Mouse (Mus musculus): Measurements from ENCODE around the gene Gm4969. TPM values are rescaled to one million over a fixed set of nuclear protein-coding genes. Genes with fewer than 3 reads are reported as not detected.
"Not testable (repeated sequence)": the region's sequence is repeated elsewhere in the genome, so short reads cannot be mapped to it uniquely, and the experiment has no call there.

Gene Gm4969
- polyA plus RNA-seq, 1 experiment from 2014 or later: 1.9 TPM

DNA sequence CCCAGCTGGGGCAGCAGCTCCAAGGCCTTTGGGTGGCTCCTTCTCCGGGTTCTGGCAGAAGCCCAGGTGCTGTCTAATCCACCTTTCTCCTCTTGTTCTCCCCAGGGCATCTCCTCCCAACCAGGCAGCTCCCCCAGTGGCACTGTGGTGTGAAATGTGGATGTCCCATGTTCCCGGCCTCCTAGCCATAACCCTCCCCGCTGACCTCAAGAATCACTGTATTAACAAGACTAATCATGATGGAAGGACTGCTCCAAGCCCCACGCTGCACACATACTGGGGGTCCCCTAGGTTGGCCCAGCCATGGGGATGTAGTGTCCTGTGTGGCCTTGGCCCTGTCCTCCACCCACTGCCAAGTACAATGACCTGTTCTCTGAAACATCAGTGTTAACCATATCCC is 36.0 kb downstream of the Gm4969 start:
- 80% methylated on average over 4 of the region's 4 CpGs for WGBS
- H3K4me3 ChIP-seq (replicated peaks): no peak overlapping the region
- peak overlapping the region; percentile 52; the same call in 1 of the 2 replicates for H3K27ac ChIP-seq (replicated peaks)
- no peaks in the 10 kb centered on the region for H3K27me3 ChIP-seq
- no peaks in the 10 kb centered on the region for H3K9me3 ChIP-seq (replicated peaks)
- ATAC-seq (ENCODE audit: insufficient number of reproducible peaks, low FRiP score, low TSS enrichment, low read depth): no peak
- no peak overlapping the region for H3K9ac ChIP-seq
- H3K4me1 ChIP-seq: peaks cover 75% of the 10 kb centered on the region
- peaks cover 49% of the 10 kb centered on the region for H3K36me3 ChIP-seq
- H3K4me2 ChIP-seq (replicated peaks): no peak overlapping the region

DNA sequence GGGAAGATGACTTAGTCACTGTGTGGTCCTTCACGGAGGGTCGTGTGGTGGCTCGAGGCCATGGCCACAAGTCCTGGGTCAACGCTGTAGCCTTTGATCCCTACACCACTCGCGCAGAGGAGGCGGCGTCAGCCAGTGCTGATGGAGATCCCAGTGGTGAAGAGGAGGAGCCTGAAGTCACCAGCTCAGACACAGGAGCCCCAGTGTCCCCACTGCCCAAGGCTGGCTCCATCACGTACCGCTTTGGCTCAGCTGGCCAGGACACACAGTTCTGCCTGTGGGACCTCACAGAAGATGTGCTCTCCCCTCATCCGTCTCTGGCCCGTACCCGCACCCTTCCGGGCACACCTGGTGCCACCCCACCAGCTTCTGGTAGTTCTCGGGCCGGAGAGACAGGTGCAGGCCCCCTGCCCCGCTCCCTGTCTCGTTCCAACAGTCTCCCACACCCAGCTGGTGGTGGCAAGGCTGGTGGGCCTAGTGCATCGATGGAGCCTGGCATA is 37.7 kb downstream of the Gm4969 start:
- 84% methylated on average over 19 of the region's 19 CpGs for WGBS
- Histone ChIP-seq H3K9ac (no peak overlapping the region), H3K27ac (replicated peaks) (no peak overlapping the region), H3K27me3 (no peaks in the 10 kb centered on the region), H3K4me3 (replicated peaks) (no peak overlapping the region), H3K4me2 (replicated peaks) (no peak overlapping the region), H3K36me3 (peaks cover 49% of the 10 kb centered on the region), H3K9me3 (replicated peaks) (no peaks in the 10 kb centered on the region), H3K4me1 (peaks cover 69% of the 10 kb centered on the region)
- ATAC-seq (ENCODE audit: insufficient number of reproducible peaks, low FRiP score, low TSS enrichment, low read depth): no peak

DNA sequence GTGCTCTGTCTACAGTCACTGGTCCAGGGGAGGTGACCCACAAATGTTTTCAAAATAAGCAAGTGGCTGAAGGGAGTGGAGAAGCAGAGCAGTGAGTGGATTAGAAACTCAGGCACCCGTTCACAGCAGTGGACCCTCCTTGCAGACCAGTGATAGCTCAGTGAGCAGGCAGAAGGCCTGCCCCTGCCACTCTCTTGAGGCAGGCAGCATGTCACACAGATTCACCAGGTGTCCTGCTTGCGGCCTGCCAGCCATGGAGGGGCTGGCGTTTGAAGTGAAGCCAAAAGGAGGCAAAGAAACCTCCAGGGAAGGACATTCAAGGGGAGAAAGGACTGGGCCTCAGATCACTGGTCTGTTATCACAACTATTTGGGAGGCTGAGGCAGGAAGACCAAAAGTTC is 39.4 kb downstream of the Gm4969 start:
- no peak for ATAC-seq (ENCODE audit: insufficient number of reproducible peaks, low FRiP score, low TSS enrichment, low read depth)
- Histone ChIP-seq H3K4me1 (peaks cover 55% of the 10 kb centered on the region), H3K9me3 (replicated peaks) (no peaks in the 10 kb centered on the region), H3K9ac (no peak overlapping the region), H3K27me3 (no peaks in the 10 kb centered on the region), H3K36me3 (peaks cover 49% of the 10 kb centered on the region), H3K4me2 (replicated peaks) (no peak overlapping the region), H3K27ac (replicated peaks) (no peak overlapping the region), H3K4me3 (replicated peaks) (no peak overlapping the region)
- WGBS: 86% methylated on average over 3 of the region's 3 CpGs

DNA sequence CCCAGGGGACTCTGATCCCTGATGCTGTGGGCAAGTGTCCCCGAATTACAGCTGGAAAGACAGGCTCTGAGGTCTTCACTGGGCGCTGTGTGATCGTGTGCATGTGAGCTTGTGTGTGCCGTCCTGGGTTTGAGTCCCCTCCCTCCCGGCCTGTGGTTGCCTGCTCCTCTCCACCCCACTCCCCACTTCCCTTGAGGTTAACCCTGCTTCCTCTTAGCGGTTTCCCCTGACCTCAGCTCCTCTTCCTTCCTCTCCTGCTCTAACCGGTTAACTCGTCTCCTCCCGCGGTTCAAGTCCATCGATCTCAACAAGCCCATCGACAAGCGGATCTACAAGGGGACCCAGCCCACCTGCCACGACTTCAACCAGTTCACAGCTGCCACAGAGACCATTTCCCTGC is 40.4 kb downstream of the Gm4969 start:
- peak overlapping the region; percentile 96 for H3K4me3 ChIP-seq (replicated peaks)
- no peaks in the 10 kb centered on the region for H3K9me3 ChIP-seq (replicated peaks)
- H3K36me3 ChIP-seq: peaks cover 49% of the 10 kb centered on the region
- no peak for ATAC-seq (ENCODE audit: insufficient number of reproducible peaks, low FRiP score, low TSS enrichment, low read depth)
- no peaks in the 10 kb centered on the region for H3K27me3 ChIP-seq
- peak overlapping the region; percentile 100; the same call in 1 of the 2 replicates for H3K9ac ChIP-seq
- peaks cover 46% of the 10 kb centered on the region for H3K4me1 ChIP-seq
- H3K27ac ChIP-seq (replicated peaks): no peak overlapping the region
- peak overlapping the region; percentile 80 for H3K4me2 ChIP-seq (replicated peaks)
- WGBS: 52% methylated on average over 14 of the region's 14 CpGs

DNA sequence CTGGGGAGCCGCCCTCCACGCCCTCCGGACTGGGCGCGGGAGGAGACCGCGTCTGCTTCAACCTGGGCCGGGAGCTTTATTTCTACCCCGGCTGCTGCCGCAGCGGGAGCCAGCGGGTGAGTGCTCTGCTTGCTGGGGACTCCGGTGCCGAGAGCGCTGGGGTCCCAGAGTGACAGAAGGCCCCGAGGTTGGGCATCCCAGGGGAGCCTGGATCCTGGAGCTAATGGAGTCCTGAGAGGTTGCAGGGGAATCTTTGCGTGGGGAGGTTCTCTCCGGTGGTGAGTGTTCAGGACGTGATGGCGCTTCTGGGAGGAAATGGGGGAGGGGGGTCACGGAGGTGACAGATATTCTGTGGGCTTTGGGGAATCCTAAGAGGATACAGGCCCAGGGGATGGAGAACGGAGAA is 41.6 kb downstream of the Gm4969 start:
- ATAC-seq (ENCODE audit: insufficient number of reproducible peaks, low FRiP score, low TSS enrichment, low read depth): no peak
- H3K4me3 ChIP-seq (replicated peaks): peak overlapping the region; percentile 96
- peaks cover 38% of the 10 kb centered on the region for H3K36me3 ChIP-seq
- peak overlapping the region; percentile 83 for H3K27ac ChIP-seq (replicated peaks)
- WGBS: 0% methylated on average over 22 of the region's 22 CpGs
- H3K27me3 ChIP-seq: no peaks in the 10 kb centered on the region
- H3K4me1 ChIP-seq: peaks cover 34% of the 10 kb centered on the region
- H3K9me3 ChIP-seq (replicated peaks): no peaks in the 10 kb centered on the region
- H3K4me2 ChIP-seq (replicated peaks): peak overlapping the region; percentile 80
- H3K9ac ChIP-seq: peak overlapping the region; percentile 100

DNA sequence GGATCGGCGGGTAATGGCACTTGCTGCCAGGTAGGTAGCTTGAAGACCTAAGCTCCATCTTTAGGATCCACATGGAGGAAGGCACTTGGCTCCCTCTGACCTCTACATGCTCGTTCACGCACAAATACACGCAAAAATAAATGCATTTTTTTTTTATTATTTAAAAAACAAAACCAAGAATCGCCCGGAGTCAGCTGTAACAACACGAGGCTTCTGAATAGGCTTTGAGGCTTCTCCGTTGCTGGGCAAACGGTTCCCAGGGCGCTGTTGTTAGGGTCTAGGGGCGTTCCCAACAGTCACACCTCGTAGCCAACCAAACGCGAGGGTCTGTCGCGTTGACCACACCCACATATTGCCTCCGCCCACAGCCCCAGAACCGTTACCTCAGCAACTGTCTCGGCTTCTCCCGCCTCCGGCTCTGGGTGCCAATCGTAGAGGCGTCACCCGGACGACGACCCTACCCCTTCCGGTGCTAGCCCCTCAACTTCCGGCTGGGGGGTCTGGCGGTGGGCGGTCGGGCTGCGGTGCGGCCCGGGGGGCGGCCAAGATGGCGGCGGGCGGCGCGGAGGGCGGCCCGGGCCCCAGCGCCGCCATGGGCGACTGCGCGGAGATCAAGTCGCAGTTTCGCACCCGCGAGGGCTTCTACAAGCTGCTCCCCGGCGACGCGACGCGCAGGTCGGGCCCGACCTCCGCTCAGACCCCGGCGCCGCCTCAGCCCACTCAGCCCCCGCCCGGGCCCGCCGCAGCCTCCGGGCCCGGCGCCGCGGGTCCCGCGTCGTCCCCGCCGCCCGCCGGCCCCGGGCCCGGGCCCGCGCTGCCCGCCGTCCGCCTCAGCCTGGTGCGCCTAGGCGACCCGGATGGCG is 42.2 kb downstream of the Gm4969 start, which contains the start of gene Dmwd:
Gene Dmwd, plus strand, starts transcription at position 505 of the 863 bp plus-strand sequence.
- peak; percentile 99 for ATAC-seq (ENCODE audit: insufficient number of reproducible peaks, low FRiP score, low TSS enrichment, low read depth)

DNA sequence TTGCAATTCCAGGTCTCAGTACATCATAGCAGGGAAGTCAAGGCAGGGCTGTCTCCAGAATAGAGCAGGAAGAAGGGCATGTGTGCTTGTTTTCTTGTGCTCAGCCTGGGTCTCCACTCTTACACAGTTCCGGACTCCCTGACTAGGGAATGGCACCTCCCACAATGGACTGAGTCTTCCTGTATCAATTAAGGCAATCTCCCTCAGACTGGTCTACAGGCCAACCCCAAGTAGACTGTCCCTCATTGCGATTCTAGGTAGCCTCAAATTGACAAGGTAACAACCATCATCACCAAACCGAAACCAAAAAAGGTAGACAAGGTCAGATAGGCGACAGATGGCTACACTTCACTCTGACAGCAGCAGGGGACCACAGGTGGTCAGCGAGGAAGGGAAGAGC is 42.9 kb downstream of the Gm4969 start:
- no peak for ATAC-seq (ENCODE audit: insufficient number of reproducible peaks, low FRiP score, low TSS enrichment, low read depth)
- Histone ChIP-seq H3K9ac (no peak overlapping the region), H3K4me1 (peaks cover 23% of the 10 kb centered on the region), H3K4me3 (replicated peaks) (peak overlapping the region; percentile 96), H3K27me3 (no peaks in the 10 kb centered on the region), H3K9me3 (replicated peaks) (no peaks in the 10 kb centered on the region), H3K4me2 (replicated peaks) (peak overlapping the region; percentile 80), H3K27ac (replicated peaks) (no peak overlapping the region; the same call in 1 of the 2 replicates), H3K36me3 (peaks cover 24% of the 10 kb centered on the region)
- WGBS: 62% methylated on average over 5 of the region's 5 CpGs

More for the DNA sequence above, 42.2 kb downstream of the Gm4969 start, which contains the start of gene Dmwd:
- peaks cover 31% of the 10 kb centered on the region for H3K36me3 ChIP-seq
- peak within 1 kb of the TSS; percentile 80 for H3K4me2 ChIP-seq (replicated peaks)
- peak within 1 kb of the TSS; percentile 100 for H3K9ac ChIP-seq
- H3K9me3 ChIP-seq (replicated peaks): no peaks in the 10 kb centered on the region
- H3K27me3 ChIP-seq: no peaks in the 10 kb centered on the region
- WGBS: under 1% methylated on average over 91 of the region's 91 CpGs
- peaks cover 28% of the 10 kb centered on the region for H3K4me1 ChIP-seq
- H3K4me3 ChIP-seq (replicated peaks): peak within 1 kb of the TSS; percentile 96
- H3K27ac ChIP-seq (replicated peaks): peak within 1 kb of the TSS; percentile 83

DNA sequence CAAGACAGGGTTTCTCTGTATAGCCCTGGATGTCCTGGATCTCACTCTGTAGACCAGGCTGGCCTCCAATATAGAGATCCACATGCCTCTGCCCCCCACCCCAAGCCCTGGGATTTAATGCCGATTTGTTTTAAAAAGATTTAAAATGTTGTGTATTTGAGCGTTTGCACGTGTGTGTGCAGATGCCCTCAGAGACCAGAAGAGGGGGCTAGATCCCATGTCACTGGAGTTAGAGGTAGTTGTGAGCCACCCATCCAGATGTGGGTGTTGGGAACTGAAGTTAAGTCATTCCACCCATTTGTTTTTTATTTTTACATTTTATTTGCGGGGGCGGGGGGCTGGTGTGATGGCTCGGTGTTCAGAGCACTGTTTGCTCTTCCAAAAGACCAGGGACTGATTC is 43.7 kb downstream of the Gm4969 start:
- no peaks in the 10 kb centered on the region for H3K9me3 ChIP-seq (replicated peaks)
- no peaks in the 10 kb centered on the region for H3K27me3 ChIP-seq
- peaks cover 23% of the 10 kb centered on the region for H3K4me1 ChIP-seq
- H3K27ac ChIP-seq (replicated peaks): no peak overlapping the region
- no peak for ATAC-seq (ENCODE audit: insufficient number of reproducible peaks, low FRiP score, low TSS enrichment, low read depth)
- WGBS: 90% methylated on average over 6 of the region's 6 CpGs
- H3K9ac ChIP-seq: no peak overlapping the region
- H3K36me3 ChIP-seq: peaks cover 17% of the 10 kb centered on the region
- no peak overlapping the region for H3K4me3 ChIP-seq (replicated peaks)
- no peak overlapping the region for H3K4me2 ChIP-seq (replicated peaks)

DNA sequence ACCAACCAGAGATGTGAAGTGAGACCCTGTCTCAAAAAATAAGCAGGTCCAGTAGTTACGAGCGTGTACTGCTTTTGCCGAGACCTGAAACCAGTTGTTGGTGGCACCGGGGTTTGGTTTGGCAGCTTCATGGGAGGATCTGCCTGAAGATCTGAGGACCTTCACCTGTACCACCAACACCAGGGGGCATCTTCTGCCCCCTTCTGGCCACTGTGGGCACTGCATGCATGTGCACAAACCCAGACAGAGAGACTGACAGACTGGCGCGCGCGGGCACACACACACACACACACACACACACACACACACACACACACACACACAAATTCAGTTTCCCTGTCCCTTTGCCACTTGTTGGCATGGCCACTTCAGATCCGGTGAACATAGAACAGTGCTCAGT is 44.7 kb downstream of the Gm4969 start:
- Histone ChIP-seq H3K27me3 (no peaks in the 10 kb centered on the region), H3K36me3 (peaks cover 8% of the 10 kb centered on the region), H3K4me1 (peaks cover 23% of the 10 kb centered on the region), H3K4me2 (replicated peaks) (no peak overlapping the region), H3K9ac (no peak overlapping the region), H3K9me3 (replicated peaks) (no peaks in the 10 kb centered on the region), H3K4me3 (replicated peaks) (no peak overlapping the region), H3K27ac (replicated peaks) (no peak overlapping the region)
- WGBS: 81% methylated on average over 9 of the region's 9 CpGs
- ATAC-seq (ENCODE audit: insufficient number of reproducible peaks, low FRiP score, low TSS enrichment, low read depth): no peak

DNA sequence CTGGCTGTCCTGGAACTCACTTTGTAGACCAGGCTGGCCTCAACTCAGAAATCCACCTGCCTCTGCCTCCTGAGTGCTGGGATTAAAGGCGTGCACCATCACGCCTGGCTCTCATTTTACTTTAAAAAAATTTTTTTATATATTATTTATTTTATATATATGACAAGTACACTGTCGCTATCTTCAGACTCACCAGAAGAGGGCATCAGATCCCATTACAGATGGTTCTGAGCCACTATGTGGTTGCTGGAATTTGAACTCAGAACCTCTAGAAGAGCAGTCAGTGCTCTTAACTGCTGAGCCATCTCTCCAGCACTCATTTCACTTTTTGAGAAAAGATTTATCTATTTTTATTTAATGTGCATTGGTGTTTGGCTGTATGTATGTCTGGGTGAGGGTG is 47.1 kb downstream of the Gm4969 start:
- H3K4me3 ChIP-seq (replicated peaks); H3K36me3 ChIP-seq; H3K9me3 ChIP-seq (replicated peaks); H3K4me1 ChIP-seq; H3K9ac ChIP-seq; H3K27ac ChIP-seq (replicated peaks); ATAC-seq (ENCODE audit: insufficient number of reproducible peaks, low FRiP score, low TSS enrichment, low read depth); H3K4me2 ChIP-seq (replicated peaks): not testable (repeated sequence)
- peaks cover 13% of the 10 kb centered on the region for H3K27me3 ChIP-seq
- WGBS: 57% methylated on average over 3 of the region's 3 CpGs

DNA sequence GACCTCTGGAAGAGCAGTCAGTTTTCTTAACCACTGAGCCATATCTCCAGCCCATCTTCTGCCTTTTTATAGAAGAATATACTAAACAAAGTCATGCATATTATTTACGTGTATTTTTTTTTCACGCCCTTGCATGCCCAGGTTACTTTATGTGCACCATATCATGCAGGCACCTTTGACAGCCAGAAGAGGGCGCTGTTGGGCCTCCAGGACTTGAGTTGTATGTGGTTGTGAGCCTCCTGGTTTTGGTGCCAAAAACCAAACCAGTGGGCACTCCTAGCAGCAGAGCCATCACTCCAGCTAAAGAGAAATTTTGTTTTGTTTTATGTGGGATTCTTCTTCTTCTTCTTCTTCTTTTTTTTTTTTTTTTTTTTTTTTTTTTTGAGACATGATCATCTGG is 48.7 kb downstream of the Gm4969 start:
- H3K4me2 ChIP-seq (replicated peaks): no peak overlapping the region
- H3K36me3 ChIP-seq: no peaks in the 10 kb centered on the region
- H3K9me3 ChIP-seq (replicated peaks): no peaks in the 10 kb centered on the region
- peaks cover 28% of the 10 kb centered on the region for H3K27me3 ChIP-seq
- no peak overlapping the region for H3K27ac ChIP-seq (replicated peaks)
- no peak overlapping the region for H3K9ac ChIP-seq
- WGBS: 50% methylated on average over 3 of the region's 3 CpGs
- no peaks in the 10 kb centered on the region for H3K4me1 ChIP-seq
- no peak overlapping the region for H3K4me3 ChIP-seq (replicated peaks)
- no peak for ATAC-seq (ENCODE audit: insufficient number of reproducible peaks, low FRiP score, low TSS enrichment, low read depth)

Measured in embryonic facial prominence, embryonic 15.5 days (tissue).